Mouse (Mus musculus) retina, adult 2 months (tissue): ENCODE data around the gene Dgki.

Experiments
- DNase-seq: peaks from one replicate; pipeline ENCODE4 v3.0.0-alpha.2; 2012; ENCODE audit warnings: low read depth, low spot score

The Dgki gene

DNA sequence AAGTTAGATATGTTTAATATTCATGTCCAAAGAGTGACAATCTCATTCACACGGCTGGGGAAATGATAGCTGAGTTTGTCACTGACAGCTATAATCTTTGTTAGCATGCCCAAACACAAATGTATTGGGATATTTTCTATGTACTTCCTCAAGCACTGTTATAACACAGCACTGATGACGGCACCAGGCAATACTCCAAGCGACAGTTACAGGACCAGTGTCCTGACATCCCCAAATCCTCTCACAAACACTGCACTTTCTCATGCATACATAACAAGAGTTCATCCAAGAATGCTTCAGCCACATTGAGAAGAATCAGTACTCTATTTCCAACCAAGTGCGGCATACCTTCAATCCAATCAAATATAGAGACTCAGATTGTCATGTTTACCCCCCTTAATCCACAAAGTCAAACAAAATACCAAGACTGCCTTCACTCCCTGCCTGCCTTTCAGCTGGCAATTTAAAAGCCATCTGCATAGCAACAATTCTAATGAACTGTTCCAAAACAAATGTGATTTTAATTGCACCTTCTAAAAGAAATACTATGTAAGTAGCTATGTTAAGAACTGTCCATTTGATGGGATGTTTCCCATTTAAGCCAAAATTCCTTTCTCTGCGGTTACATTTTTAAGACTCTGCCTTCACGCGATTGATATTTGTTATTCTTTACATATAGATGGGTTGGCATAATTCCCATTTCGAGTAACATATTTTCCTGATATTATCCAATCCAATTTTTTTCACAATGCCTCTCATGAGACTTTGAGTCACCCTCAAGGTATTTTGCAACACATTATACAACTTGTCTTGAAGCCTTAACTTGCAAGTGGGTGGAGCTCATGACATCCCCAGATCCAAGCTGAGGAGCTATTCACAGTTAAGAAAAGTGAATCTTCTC is 273.4 kb downstream of the Dgki start:
- no peak for DNase-seq

DNA sequence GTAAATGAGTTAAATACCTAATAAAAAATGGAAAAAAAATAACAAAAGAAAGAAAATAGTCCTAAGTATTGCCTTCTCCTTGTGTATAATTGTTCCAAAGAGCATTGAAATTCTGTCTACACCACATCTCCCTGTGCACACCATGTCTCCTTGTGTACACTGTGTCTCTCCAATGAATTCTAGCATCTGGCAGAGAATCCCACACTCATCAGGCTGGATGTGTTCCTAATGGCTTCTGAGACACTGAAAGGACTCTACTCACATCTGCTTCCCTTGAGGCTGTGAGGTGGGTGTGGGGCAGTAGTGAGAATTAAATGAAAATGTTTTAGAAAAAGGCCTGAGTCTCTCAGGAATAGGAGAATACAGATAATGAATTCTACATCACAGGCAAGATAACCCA is 283.9 kb downstream of the Dgki start:
- no peak for DNase-seq

DNA sequence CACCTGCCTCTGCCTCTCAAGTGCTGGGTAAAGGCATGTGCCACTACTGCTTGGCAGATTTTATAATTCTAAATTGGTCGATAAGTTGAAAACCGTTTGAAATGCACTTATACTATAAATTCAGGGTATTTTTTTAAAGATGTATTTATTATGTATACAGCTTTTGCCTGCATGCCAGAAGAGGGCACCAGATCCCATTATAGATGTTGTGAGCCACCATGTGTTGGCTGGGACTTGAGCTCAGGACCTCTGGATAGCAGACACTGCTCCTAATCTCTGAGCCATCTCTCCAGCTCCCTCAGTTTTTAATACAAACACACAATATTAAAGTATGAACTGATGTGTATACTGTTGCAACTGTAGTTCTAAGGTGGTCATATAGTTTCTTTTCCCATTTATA is 288.4 kb downstream of the Dgki start:
- DNase-seq: no peak

DNA sequence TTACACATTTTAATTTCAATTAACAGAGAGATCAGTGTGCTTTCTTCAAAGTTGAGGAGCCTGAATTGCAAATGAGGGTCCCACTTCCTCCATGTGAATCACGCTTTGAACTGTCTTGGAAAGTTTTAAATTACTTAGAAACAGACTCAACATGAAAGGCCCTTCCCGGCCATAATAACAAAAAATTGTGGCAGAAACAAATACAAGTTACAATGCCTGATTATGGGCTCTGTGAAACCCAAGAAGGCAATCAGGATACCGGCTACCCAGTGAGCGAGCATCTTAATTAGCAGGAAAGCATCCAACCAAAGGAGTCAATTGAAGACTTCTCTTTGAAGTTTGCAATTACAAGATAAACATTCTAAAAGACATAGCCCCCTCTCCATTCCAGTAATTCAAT is 292.4 kb downstream of the Dgki start:
- no peak for DNase-seq

DNA sequence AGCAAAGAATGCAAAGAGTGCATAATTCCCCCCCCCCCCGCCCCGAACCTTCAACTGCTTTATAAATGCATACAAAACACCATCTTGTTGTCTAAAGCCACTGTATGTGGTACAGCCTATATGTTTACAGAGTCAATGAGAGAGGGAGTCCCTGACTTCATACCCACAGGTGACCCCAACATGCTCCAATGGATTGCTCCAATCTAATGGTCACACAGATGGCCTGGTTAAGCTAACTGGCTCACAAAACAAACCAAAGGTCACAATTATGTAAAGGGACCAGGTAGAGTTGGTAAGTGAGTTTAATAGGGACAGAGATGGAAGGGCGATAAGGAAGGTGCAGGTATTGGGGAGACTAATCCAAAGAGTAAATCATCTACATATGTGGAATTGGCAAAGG is 295.1 kb downstream of the Dgki start:
- DNase-seq: no peak

DNA sequence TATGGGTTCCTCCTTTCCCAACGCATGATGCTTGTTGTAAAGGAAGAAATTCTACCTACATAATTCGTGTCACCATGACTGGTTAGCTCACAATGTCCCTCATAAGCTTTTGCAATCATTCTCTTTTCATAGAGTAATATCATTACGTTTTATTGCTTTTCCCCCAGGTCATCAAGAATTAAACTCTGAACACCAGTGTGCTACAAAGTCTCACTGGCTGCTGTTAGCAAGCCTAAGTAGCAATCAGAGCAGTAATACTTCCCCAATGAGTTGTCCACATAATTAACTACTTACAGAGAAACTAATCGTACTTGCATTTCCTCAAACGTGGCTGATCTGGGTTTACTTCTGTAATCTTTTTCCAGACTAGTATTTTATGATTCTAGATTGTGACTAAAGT is 296.7 kb downstream of the Dgki start:
- no peak for DNase-seq

DNA sequence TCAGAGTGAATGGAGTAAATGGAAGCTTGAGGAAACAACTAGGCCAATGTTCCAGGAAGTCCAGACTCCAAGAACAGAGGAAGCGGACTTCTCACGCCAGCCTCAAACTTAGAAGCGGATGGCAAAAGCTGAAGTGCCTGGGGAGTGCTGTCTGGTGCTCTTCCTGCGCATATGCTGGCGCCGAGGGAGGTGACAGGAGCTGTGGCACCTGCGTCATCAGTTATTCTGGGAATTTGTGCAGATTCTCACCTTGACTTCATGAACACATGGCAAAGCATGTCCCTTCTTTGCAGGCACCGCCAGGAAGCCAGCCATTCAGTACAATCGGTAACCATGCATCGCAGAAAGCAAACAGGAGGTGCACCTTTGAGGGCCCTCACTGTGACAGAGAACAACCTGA is 301.0 kb downstream of the Dgki start:
- DNase-seq: no peak

DNA sequence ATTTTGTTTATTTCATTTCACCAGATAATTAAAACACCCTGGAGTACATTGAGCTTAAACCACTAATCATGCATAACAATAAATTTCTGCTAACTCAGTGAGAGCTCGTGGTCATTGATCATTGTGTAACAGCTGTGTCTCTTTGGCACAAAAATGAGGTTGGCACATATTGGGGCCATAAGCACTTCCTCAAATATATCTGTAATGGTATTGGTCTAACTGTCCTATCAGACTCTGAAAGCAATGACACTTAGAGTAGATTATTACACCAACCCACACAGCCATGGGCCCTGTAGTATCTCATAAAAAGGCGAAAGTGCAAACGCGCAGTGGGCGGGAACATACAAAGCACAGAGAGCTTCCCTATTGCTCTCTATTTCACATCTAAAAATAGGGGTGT is 305.7 kb downstream of the Dgki start:
- no peak for DNase-seq

DNA sequence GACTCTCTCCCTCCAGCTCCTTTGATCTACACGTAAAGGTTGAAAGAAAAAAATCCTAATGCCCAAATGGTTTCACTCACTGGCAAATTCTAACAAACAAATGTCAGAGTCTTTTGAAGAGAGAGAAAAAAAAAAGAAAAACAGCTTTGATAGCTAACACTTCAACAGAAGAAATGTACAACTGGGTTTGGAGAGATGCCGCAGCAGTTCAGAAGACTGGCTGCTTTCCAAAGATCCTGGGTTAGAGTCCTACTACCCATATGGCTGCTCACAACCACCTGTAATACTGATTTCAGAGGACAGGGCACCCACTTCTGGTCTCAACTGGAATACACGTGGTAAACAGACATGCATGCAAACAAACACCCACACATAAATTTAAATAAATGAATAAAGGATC is 309.8 kb downstream of the Dgki start:
- DNase-seq: no peak

DNA sequence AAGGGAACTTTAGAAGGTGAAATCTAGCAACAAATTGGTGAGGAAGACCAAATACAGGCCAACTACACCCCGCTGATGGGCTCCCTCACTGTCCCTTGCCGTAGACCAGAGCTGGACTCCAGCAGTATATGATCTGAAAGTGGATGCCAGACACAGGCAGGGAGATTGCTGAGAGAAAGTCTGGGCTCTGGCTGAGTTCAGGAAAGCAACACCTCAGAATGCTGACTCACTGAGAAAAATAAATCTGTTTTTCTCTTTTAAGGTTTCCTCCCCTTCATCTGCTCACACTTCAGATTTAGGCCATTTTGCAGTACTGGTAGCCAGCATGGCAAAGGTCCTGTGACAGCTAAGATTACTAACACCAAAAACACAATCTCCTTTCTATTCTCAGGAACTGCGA is 311.2 kb downstream of the Dgki start:
- DNase-seq: no peak

DNA sequence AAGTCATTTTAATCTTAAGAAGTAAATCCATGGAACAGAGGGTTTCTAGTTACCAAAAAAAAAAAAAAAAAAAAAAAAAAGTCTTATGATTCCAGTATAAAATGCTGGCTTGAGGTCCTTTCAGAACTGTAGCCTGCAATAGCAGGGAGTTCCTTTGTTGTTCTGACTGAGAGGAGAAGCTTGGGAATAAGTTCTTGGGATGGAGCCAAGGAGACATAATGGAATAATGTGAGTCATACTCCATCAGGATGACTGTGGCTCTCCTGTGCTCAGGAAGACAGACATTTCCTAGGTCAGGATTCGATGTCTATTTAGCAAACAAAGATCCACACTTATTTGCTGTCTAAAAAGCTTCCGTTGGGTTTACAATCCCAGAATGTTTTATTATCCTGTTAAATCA is 318.3 kb downstream of the Dgki start:
- DNase-seq: no peak

DNA sequence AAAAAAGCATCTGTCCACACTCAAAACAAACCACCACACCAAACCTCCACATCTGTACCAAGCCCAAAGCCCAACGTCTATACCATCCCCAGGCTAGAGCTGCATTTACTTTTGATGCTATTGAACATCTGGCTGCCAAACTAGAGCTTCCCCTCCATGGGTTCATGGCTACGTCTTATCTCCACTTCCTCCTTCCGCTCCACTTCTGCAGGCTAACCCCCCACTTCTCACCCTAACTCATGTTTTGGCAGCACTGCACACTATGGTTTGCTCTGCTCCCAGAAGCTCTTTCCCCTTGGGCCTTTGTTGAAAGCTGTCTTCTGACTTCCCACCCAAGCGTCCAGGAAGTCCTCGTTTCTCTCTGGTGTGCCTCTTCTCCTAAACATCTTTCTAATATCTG is 319.5 kb downstream of the Dgki start:
- no peak for DNase-seq

DNA sequence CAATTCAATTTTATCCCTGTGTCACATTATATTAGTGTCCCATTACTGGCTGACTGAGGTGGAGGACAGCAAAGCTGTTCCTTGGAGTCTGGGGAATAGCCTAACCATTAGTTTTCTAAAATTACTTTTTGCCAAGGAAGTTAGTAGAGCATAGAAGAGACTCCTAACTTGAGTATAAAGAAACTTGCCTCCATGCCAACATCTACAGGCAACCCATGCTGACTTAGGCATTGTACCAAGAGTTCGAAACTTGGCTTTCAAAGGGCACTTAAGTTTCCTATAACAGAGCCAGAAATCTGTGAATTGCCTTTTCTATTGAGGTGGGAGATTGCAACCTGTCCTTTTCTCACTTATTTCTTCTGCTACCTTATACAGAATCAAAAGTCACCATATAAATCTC is 321.8 kb downstream of the Dgki start:
- DNase-seq: no peak

DNA sequence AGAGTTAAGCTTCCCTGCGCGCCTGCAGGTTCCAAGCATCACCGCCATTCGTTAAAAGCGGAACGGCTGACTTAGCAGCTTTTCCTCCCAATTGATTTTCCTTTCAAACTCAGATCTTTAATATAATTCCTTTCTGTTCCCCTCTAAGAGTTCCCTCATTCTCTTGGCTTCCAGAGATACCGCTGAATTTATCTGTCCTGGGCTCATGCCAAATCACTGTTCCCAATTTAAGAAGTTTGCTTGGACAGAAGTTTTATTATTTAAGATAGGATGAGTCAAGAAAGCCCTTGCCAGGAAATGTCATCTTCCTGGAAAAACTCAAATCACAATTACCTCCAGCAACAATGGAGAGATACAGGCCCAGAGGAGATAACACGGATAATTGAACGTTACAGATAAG is 326.9 kb downstream of the Dgki start:
- DNase-seq: no peak

DNA sequence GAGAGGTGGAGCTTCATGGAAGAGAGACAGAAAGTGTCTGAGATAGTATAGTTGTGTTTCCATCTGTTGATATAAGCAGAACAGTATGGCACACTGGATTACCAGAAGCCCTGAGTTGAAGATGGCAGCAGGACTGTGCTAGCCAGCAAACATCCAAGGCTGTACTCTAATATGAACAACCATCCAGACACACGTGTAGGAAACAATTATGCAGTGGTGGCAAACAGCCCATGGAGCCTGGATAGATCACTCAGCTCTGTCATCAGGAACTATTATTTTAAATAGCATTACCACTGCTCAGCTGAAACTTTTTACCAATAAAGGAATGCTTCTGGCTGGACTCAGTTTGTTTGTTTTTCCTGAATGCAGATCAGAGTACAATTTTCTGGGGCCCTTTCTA is 327.5 kb downstream of the Dgki start:
- DNase-seq: no peak

DNA sequence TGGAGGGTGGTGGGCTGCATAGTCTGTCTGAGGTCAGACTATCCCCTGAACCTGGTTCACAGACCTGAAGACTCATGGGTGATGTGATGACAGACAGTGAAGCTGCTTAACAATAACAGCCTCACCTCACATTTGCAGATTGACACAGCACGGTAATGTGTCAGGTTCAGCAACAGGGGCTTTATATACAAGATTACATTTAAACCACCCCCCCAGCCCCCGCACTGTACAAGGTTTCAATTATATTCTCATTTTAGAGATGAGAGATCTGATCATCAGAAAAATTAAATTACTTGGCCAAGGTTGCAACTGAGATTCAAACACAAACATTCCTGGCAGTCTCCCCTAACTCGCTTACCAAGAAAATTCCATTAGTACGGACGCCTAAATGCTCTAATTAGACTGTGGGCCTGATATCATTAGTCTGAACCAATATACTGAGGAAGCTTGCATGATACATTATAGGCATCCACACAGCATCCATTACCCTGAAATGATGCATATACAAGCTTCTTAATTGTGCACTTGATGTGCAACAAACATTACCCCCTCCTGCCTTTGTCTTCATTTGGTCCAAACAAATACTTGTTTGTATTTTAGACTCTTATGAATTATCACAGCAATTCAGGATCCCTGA is 330.6 kb downstream of the Dgki start:
- DNase-seq: no peak

DNA sequence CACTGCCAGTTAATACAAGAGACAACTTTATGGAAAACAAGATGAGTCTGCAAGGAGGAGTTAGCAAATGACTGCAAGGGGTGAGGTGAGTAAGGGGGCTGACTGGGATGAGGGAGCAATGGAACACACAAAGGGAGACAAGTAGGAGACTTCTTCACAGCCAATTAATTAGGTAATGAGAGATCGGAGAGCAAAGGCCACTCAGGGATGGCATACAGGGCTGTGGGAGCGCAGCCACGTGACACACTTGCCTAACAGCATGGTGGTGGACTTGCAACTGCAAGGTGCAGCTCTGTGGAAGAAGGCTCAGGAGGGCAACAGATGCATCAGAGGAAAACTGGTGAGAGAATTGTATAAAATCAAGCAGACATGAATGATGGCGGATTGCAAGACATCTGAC is 339.3 kb downstream of the Dgki start:
- no peak for DNase-seq

DNA sequence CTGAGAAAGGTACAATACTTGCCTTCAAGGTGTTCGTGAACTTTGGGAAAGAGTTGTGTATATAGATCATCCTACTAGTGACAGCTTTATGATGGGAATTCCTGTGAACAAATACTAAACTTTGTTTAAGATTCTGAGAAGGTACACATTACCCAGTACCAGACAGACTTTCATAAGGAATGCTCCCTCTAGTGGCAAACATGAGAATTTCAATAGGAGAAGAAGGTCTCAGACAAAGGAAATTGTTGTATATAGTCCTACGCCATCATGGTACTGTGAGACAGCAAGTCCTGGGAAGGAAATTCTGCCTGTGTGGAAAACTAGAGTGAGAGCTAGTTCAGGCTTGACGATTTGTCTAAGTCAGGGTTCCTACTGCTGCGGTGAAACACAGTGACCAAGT is 344.7 kb downstream of the Dgki start:
- DNase-seq: no peak

DNA sequence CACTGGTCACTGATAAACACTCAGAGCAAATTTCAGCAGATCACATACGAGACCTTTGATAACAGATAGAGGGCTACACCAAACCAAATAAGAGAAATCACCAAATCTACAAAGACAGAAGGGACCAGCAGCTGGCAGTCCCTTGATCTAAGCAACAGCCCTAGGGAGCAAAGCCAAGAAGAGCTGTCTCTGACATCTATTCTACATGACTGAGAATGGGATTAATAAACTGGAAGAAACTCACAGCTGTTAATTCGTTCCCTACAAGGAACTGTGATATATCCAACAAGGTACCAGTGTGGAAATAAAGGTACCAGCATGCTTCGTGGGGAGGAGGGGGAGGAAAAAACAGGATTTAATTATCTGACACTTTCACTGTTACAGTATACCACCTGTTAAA is 349.3 kb downstream of the Dgki start:
- DNase-seq: no peak

DNA sequence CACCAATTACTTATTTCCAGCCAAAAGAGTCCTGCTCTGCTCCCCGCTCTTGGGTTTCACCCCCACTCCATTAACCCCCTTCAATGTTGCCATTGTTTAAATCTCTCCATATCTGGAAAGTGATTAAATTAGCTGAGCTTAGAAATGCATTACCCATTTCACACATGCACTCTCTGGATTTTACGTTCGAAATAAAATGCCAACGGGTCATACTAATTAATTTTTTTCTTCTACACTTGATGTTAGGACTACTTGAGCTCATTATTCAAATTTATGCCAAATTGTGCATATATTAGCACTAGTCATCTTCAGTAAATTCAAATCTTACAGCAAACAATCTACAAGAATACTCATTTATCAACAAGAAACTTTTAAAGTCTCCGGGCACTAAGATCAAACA is 352.1 kb downstream of the Dgki start:
- DNase-seq: no peak

DNA sequence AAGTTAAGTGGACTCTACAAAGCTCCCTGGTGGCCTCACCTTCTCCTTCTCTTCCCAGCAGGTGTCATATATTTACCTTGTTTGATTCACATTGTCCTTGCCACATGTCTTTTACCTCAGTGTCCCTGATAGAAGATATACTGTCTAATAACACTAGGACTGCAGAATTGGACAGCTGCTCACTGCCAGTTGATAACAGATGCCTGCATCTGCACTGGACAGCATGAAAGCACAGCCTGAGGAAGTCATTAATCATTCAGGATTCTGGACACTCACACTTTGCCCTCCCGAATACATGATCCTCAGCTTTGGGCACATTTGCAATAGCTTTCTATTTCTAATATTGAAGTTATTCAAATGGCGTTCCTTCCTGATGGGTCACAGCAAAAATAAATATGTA is 362.5 kb downstream of the Dgki start:
- DNase-seq: no peak

DNA sequence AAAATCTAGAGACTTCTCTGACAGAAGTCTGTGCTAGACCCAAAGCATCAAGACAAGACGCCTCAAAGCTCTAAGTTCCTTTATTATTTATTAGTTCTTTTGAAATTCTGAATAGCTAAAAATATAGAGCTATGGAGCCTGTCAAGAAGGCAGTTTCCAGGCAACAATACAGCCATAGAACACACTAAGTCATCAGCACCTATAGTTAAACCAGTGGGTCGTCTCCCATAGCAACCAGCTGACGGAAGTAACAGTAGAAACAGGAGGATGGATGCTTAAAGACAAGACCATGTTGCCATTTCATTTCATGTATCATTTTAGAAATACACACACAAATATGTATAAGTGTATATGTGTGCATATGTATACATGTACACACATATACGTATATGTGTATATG is 363.2 kb downstream of the Dgki start:
- no peak for DNase-seq

DNA sequence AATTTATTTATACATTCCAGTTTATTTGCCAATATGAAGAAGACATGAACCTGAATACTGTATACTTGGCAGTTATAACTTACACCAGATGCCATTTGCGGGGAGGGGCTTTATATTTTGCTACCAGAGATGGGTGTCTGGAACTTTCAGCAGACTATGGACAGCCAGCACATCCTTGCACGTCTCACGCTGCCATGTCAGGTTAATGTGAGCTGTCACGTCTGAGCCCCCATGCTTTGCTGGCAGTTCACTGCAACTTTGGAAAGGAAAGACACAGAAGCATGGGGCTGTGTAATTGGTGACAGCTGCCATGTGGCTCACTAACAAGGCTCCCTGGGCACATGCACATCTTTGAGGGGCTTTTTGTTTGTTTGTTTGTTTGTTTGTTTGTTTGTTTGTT is 368.5 kb downstream of the Dgki start:
- DNase-seq: no peak

DNA sequence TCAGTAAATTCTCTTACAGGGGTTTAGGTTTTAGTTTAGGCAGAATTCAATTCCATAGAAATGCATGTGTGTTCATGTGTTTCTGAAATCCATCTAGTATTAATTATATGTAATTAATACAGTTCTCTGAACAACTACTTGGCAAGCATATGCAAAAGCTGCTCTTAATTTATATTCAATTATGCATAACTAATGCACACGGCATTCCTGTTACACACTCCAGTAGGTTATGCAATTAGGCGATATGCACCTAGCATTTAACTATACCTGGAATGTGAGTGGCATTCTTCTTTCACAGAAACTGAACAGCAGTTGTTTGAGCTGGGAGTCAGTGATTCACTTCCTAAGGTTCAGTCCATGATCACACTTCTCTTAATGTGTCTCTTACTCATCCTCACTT is 370.2 kb downstream of the Dgki start:
- no peak for DNase-seq
